Mouse (Mus musculus): ENCODE data around the gene Bpifa5. TPM values are rescaled to one million over a fixed set of nuclear protein-coding genes. Genes with fewer than 3 reads are reported as not detected.
"Not testable (repeated sequence)": the region's sequence is repeated elsewhere in the genome, so short reads cannot be mapped to it uniquely, and the experiment has no call there.

Gene Bpifa5
- polyA plus RNA-seq, 1 experiment = not detected

- Histone ChIP-seq H3K27ac (ENCODE audit: insufficient read depth, low read length) (no peak overlapping the region), H3K36me3 (ENCODE audit: control insufficient read depth, insufficient read depth, low read length, poor library complexity, severe bottlenecking) (no peaks in the 10 kb centered on the region), H3K9ac (ENCODE audit: low read depth, poor library complexity, severe bottlenecking) (no peak overlapping the region), H3K9me3 (replicated peaks; ENCODE audit: control insufficient read depth, insufficient read depth, low read length, poor library complexity, severe bottlenecking) (peaks cover 7% of the 10 kb centered on the region; the same call in 1 of the 2 replicates), H3K4me3 (ENCODE audit: low read depth, low read length) (no peak overlapping the region), H3K4me1 (ENCODE audit: control insufficient read depth, insufficient read depth, low read length) (no peaks in the 10 kb centered on the region), H3K27me3 (ENCODE audit: control insufficient read depth, insufficient read depth, low read length, poor library complexity, severe bottlenecking) (no peaks in the 10 kb centered on the region)
- no peak for TF ChIP-seq POLR2A (IDR thresholded peaks at IDR 0.05; ENCODE audit: insufficient read depth, low read length)
- TF ChIP-seq CTCF (IDR thresholded peaks at IDR 0.05; ENCODE audit: low read depth, low read length) = peak; percentile 70
- TF ChIP-seq EP300 (IDR thresholded peaks at IDR 0.05; ENCODE audit: insufficient read depth, low read depth, low read length) = no peak
Observed at GRCm38 (mm10) chr2:154158433-154158832, 4.0 kb upstream of the Bpifa5 start.

GRCm38 (mm10) chr2:154163306-154163705, 899 bp downstream of the Bpifa5 start:
- H3K9ac ChIP-seq (ENCODE audit: low read depth, poor library complexity, severe bottlenecking) = no peak overlapping the region
- no peaks in the 10 kb centered on the region for H3K4me1 ChIP-seq (ENCODE audit: control insufficient read depth, insufficient read depth, low read length)
- peaks cover 7% of the 10 kb centered on the region; the same call in 1 of the 2 replicates for H3K9me3 ChIP-seq (replicated peaks; ENCODE audit: control insufficient read depth, insufficient read depth, low read length, poor library complexity, severe bottlenecking)
- no peaks in the 10 kb centered on the region for H3K27me3 ChIP-seq (ENCODE audit: control insufficient read depth, insufficient read depth, low read length, poor library complexity, severe bottlenecking)
- H3K4me3 ChIP-seq (ENCODE audit: low read depth, low read length) = no peak overlapping the region
- H3K36me3 ChIP-seq (ENCODE audit: control insufficient read depth, insufficient read depth, low read length, poor library complexity, severe bottlenecking) = no peaks in the 10 kb centered on the region
- TF ChIP-seq EP300 (IDR thresholded peaks at IDR 0.05; ENCODE audit: insufficient read depth, low read depth, low read length) = no peak
- no peak for TF ChIP-seq CTCF (IDR thresholded peaks at IDR 0.05; ENCODE audit: low read depth, low read length)
- no peak for TF ChIP-seq POLR2A (IDR thresholded peaks at IDR 0.05; ENCODE audit: insufficient read depth, low read length)
- no peak overlapping the region for H3K27ac ChIP-seq (ENCODE audit: insufficient read depth, low read length)

- no peaks in the 10 kb centered on the region for H3K27me3 ChIP-seq (ENCODE audit: control insufficient read depth, insufficient read depth, low read length, poor library complexity, severe bottlenecking)
- no peaks in the 10 kb centered on the region for H3K4me1 ChIP-seq (ENCODE audit: control insufficient read depth, insufficient read depth, low read length)
- H3K27ac ChIP-seq (ENCODE audit: insufficient read depth, low read length) = no peak overlapping the region
- no peak overlapping the region for H3K9ac ChIP-seq (ENCODE audit: low read depth, poor library complexity, severe bottlenecking)
- H3K36me3 ChIP-seq (ENCODE audit: control insufficient read depth, insufficient read depth, low read length, poor library complexity, severe bottlenecking) = no peaks in the 10 kb centered on the region
- 0 out of 2 replicates have a peak, but pooled peaks cover 3% of the 10 kb centered on the region for H3K9me3 ChIP-seq (replicated peaks; ENCODE audit: control insufficient read depth, insufficient read depth, low read length, poor library complexity, severe bottlenecking)
- no peak overlapping the region for H3K4me3 ChIP-seq (ENCODE audit: low read depth, low read length)
- TF ChIP-seq EP300 (IDR thresholded peaks at IDR 0.05; ENCODE audit: insufficient read depth, low read depth, low read length) (no peak), POLR2A (IDR thresholded peaks at IDR 0.05; ENCODE audit: insufficient read depth, low read length) (no peak), CTCF (IDR thresholded peaks at IDR 0.05; ENCODE audit: low read depth, low read length) (no peak)
Observed at GRCm38 (mm10) chr2:154169172-154169571, 6.8 kb downstream of the Bpifa5 start.

- H3K27ac ChIP-seq (ENCODE audit: insufficient read depth, low read length) = no peak overlapping the region
- TF ChIP-seq POLR2A (IDR thresholded peaks at IDR 0.05; ENCODE audit: insufficient read depth, low read length) (no peak), CTCF (IDR thresholded peaks at IDR 0.05; ENCODE audit: low read depth, low read length) (no peak)
- H3K4me1 ChIP-seq (ENCODE audit: control insufficient read depth, insufficient read depth, low read length) = no peaks in the 10 kb centered on the region
Observed at GRCm38 (mm10) chr2:154171621-154172020, 9.2 kb downstream of the Bpifa5 start.

GRCm38 (mm10) chr2:154173313-154173712, 10.9 kb downstream of the Bpifa5 start:
- Histone ChIP-seq H3K9ac (ENCODE audit: low read depth, poor library complexity, severe bottlenecking) (no peak overlapping the region), H3K4me3 (ENCODE audit: low read depth, low read length) (no peak overlapping the region), H3K36me3 (ENCODE audit: control insufficient read depth, insufficient read depth, low read length, poor library complexity, severe bottlenecking) (no peaks in the 10 kb centered on the region), H3K27me3 (ENCODE audit: control insufficient read depth, insufficient read depth, low read length, poor library complexity, severe bottlenecking) (no peaks in the 10 kb centered on the region), H3K4me1 (ENCODE audit: control insufficient read depth, insufficient read depth, low read length) (no peaks in the 10 kb centered on the region), H3K27ac (ENCODE audit: insufficient read depth, low read length) (no peak overlapping the region), H3K9me3 (replicated peaks; ENCODE audit: control insufficient read depth, insufficient read depth, low read length, poor library complexity, severe bottlenecking) (0 out of 2 replicates have a peak, but pooled peaks cover 3% of the 10 kb centered on the region)
- TF ChIP-seq EP300 (IDR thresholded peaks at IDR 0.05; ENCODE audit: insufficient read depth, low read depth, low read length) (no peak), CTCF (IDR thresholded peaks at IDR 0.05; ENCODE audit: low read depth, low read length) (no peak), POLR2A (IDR thresholded peaks at IDR 0.05; ENCODE audit: insufficient read depth, low read length) (no peak)

More at GRCm38 (mm10) chr2:154171621-154172020, 9.2 kb downstream of the Bpifa5 start:
- Histone ChIP-seq H3K4me3 (ENCODE audit: low read depth, low read length) (no peak overlapping the region), H3K36me3 (ENCODE audit: control insufficient read depth, insufficient read depth, low read length, poor library complexity, severe bottlenecking) (no peaks in the 10 kb centered on the region), H3K9me3 (replicated peaks; ENCODE audit: control insufficient read depth, insufficient read depth, low read length, poor library complexity, severe bottlenecking) (0 out of 2 replicates have a peak, but pooled peaks cover 3% of the 10 kb centered on the region), H3K9ac (ENCODE audit: low read depth, poor library complexity, severe bottlenecking) (no peak overlapping the region), H3K27me3 (ENCODE audit: control insufficient read depth, insufficient read depth, low read length, poor library complexity, severe bottlenecking) (no peaks in the 10 kb centered on the region)

- H3K4me1 ChIP-seq (ENCODE audit: control insufficient read depth, insufficient read depth, low read length); H3K9ac ChIP-seq (ENCODE audit: low read depth, poor library complexity, severe bottlenecking); H3K27ac ChIP-seq (ENCODE audit: insufficient read depth, low read length); H3K4me3 ChIP-seq (ENCODE audit: low read depth, low read length); H3K9me3 ChIP-seq (replicated peaks; ENCODE audit: control insufficient read depth, insufficient read depth, low read length, poor library complexity, severe bottlenecking); H3K36me3 ChIP-seq (ENCODE audit: control insufficient read depth, insufficient read depth, low read length, poor library complexity, severe bottlenecking); H3K27me3 ChIP-seq (ENCODE audit: control insufficient read depth, insufficient read depth, low read length, poor library complexity, severe bottlenecking): not testable (repeated sequence)
Observed at GRCm38 (mm10) chr2:154181900-154182299, 19.5 kb downstream of the Bpifa5 start.

GRCm38 (mm10) chr2:154183061-154183460, 20.7 kb downstream of the Bpifa5 start:
- not testable (repeated sequence) for H3K9me3 ChIP-seq (replicated peaks; ENCODE audit: control insufficient read depth, insufficient read depth, low read length, poor library complexity, severe bottlenecking); H3K27ac ChIP-seq (ENCODE audit: insufficient read depth, low read length); H3K36me3 ChIP-seq (ENCODE audit: control insufficient read depth, insufficient read depth, low read length, poor library complexity, severe bottlenecking); H3K4me1 ChIP-seq (ENCODE audit: control insufficient read depth, insufficient read depth, low read length); H3K4me3 ChIP-seq (ENCODE audit: low read depth, low read length); H3K9ac ChIP-seq (ENCODE audit: low read depth, poor library complexity, severe bottlenecking); H3K27me3 ChIP-seq (ENCODE audit: control insufficient read depth, insufficient read depth, low read length, poor library complexity, severe bottlenecking)

Data from ES-Bruce4 (cell line).